Mouse (Mus musculus): ENCODE measurements around the gene Dusp19. TPM values are rescaled to one million over a fixed set of nuclear protein-coding genes. Genes with fewer than 3 reads are reported as not detected.

Dusp19 gene
- 1.4 TPM for polyA plus RNA-seq (2015; fragmentation: Illumina TruSeq; extraction: RNeasy Lipid Tissue Mini Kit (QIAGEN cat#74804); ENCODE audit: insufficient read depth, low read depth, low replicate concordance)

DNA sequence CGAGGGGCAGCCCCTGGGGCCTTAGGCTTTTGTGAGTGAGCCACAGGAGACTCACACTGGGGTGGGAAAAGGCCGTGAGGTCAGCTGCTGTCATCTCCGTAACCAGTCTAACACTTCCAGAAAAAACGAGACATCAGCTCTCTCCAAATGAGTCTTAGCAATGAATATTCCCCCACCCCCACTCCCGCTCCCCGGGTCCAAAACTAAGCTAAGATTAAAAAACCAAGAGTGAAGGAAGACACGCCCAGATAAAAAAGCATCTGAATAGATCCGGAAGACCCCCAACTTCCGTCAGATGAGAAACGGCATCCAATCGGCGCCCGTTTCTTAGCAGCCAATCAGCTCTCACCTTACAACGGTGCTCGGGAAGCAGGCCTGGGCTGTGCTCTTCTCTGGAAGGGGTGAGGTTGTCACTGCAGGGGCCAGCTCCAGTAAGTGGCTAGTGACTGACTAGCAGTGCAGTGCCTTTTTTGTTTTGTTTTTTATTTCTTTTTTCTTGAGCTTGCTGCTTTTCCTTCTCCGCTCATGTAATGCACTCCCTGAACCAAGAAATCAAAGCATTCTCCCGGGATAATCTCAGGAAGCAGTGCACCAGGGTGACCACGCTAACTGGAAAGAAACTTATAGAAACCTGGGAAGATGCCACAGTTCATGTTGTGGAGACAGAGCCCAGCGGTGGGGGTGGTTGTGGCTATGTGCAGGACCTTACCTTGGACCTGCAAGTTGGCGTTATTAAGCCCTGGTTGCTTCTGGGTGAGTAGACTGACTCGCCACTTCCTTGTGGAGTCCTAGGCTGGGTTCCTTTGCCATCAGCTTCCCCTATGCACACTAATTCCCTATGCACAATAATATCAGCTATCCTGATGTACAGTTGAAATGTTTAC, at the start of gene Dusp19, which contains the start of gene Nup35:
TSS of gene Dusp19 (plus strand) at position 192 of the 884 bp plus-strand sequence.
TSS of gene Nup35 (plus strand) at position 383 of the 884 bp plus-strand sequence.

DNA sequence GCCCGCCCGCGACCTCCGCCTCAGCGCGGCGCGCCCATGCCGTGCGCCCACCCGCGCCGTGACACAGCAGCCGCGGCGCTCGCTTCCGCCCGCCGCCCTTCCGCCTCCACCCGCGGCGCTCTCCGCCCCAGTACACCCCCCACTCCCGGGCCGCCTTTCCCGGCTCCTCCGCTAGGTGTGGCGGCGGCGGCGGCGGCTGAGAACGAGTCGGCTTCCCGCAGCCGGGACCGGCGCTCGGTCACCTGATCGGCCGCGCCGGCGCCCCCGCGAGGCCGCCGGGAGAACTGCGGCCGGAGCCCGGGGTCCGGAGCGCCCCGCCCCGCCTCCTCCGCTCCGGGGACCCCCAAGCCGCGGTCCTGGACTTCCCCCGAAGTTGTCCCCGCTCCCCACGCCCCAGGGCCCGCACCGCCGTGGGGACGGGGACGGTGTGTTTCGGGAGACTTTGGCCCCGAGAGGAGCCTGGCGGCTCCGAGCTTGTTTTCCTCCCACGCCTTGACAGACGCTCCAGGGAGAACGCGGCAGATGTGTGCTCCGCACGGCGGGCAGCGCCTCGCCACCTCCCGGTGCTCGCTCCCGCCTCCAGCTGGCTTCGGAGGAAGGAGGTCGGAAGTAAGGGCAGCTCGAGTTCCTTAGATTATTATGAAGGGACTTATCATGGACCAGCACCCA, 35.7 kb upstream of the Dusp19 start, which contains the start of gene Nckap1:
TSS of gene Nckap1 (minus strand) at position 338 of the 669 bp plus-strand sequence.

Other genes with a start within 250 kb of the Dusp19 start
- gene Frzb, start 169.4 kb upstream of the Dusp19 start, polyA plus RNA-seq (2015; fragmentation: Illumina TruSeq; extraction: RNeasy Lipid Tissue Mini Kit (QIAGEN cat#74804); ENCODE audit: insufficient read depth, low read depth, low replicate concordance), result 6.0 TPM
- 22.1 TPM for gene Nckap1, start 35.7 kb upstream of the Dusp19 start, polyA plus RNA-seq (2015; fragmentation: Illumina TruSeq; extraction: RNeasy Lipid Tissue Mini Kit (QIAGEN cat#74804); ENCODE audit: insufficient read depth, low read depth, low replicate concordance)
- 4.0 TPM for gene Nup35, start 191 bp downstream of the Dusp19 start, polyA plus RNA-seq (2015; fragmentation: Illumina TruSeq; extraction: RNeasy Lipid Tissue Mini Kit (QIAGEN cat#74804); ENCODE audit: insufficient read depth, low read depth, low replicate concordance)

Measured in pancreas, adult 10 weeks (tissue).